Mouse (Mus musculus): ENCODE data around the gene Cd274. TPM values are rescaled to one million over a fixed set of nuclear protein-coding genes. Genes with fewer than 3 reads are reported as not detected.

Gene Cd274
- polyA plus RNA-seq (2015; fragmentation: Nextera tagmentation; extraction: Ambion mirVana): 0.04 and 0.05 TPM in 2 replicates

DNA sequence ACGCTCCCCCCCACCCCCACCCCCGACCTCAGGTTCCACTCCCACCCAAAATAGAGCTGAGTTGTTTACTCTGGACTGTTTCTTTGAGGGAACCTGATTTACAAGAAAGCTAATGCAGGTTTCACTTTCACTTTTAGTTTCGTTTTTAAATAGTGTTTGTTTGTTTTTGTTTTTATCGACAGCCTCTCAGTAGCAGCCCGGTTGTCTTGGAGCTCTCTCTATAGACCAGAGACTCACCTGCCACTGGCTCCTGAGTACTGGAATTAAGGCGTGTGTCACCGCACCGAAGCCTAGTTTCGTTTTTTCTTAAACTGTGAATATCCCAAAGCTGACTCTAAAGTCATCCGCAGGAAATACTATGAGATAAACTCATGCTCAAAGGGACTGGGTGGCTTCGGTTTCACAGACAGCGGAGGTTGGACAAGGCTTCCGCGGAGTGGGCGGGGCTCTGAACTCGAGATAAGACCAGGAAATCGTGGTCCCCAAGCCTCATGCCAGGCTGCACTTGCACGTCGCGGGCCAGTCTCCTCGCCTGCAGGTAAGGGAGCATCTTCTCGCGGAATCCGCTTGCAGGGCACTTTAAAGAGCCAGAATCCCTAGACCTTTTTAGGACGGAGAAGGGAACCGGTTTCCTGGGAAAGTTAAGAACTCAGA is at the start of gene Cd274, which contains the start of gene Plgrkt:
Gene Cd274 (plus strand): TSS at position 487 of the 654 bp plus-strand sequence.
Gene Plgrkt (minus strand): TSS at position 422 of the 654 bp plus-strand sequence.
- H3K4me3 ChIP-seq: peak within 1 kb of the TSS; percentile 56
- ATAC-seq (ENCODE audit: low FRiP score, low read depth): no peak
- peaks cover 7% of the 10 kb centered on the region; the same call in 1 of the 2 replicates for H3K4me1 ChIP-seq
- H3K36me3 ChIP-seq: no peaks in the 10 kb centered on the region
- H3K9me3 ChIP-seq: no peaks in the 10 kb centered on the region
- H3K27me3 ChIP-seq: peaks cover 5% of the 10 kb centered on the region; the same call in 1 of the 2 replicates
- H3K27ac ChIP-seq: no peak within 1 kb of the TSS
- H3K9ac ChIP-seq: peak within 1 kb of the TSS; percentile 67
- WGBS: 3% methylated on average over 26 of the region's 26 CpGs
- peak within 1 kb of the TSS; percentile 84 for H3K4me2 ChIP-seq (replicated peaks)

DNA sequence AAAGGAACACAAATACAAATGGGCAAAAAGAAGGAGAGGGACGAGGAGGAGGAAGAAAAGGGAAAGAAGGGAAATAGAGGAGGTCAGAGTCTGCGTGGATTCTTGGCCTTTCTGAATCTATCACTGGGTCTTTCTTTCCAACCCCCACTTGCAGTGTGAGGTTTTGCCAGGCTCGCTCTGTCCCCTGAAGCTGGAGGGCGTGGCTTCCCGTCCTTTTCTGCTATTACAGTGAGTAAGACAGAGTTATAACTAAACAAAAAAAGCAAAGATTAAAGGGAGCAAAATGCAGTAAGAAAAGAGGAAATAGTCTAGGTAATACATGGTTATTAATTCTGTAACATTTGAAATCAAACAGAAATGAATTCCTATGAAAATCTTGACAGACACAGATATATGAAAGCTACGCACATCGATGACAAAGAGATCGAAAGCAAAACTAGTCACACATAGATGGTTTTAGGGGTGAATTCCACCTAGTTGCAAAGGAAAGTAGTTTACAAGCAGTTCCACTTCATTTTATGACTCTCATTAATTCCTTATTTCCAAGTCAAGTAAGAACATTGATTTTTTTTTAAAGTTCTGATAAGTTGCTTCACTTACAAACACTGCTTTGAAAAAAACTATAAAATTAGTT is 43.7 kb upstream of the Cd274 start:
- H3K4me1 ChIP-seq: peaks cover 9% of the 10 kb centered on the region; the same call in 1 of the 2 replicates
- H3K9ac ChIP-seq: no peak overlapping the region
- no peak for ATAC-seq (ENCODE audit: low FRiP score, low read depth)
- 68% methylated on average over 8 of the region's 8 CpGs for WGBS
- H3K27ac ChIP-seq: no peak overlapping the region
- no peak overlapping the region for H3K4me3 ChIP-seq
- no peaks in the 10 kb centered on the region for H3K9me3 ChIP-seq
- no peaks in the 10 kb centered on the region for H3K36me3 ChIP-seq
- H3K27me3 ChIP-seq: no peaks in the 10 kb centered on the region
- H3K4me2 ChIP-seq (replicated peaks): 0 out of 2 replicates have a peak overlapping the region, but pooled peaks have one; percentile 19

DNA sequence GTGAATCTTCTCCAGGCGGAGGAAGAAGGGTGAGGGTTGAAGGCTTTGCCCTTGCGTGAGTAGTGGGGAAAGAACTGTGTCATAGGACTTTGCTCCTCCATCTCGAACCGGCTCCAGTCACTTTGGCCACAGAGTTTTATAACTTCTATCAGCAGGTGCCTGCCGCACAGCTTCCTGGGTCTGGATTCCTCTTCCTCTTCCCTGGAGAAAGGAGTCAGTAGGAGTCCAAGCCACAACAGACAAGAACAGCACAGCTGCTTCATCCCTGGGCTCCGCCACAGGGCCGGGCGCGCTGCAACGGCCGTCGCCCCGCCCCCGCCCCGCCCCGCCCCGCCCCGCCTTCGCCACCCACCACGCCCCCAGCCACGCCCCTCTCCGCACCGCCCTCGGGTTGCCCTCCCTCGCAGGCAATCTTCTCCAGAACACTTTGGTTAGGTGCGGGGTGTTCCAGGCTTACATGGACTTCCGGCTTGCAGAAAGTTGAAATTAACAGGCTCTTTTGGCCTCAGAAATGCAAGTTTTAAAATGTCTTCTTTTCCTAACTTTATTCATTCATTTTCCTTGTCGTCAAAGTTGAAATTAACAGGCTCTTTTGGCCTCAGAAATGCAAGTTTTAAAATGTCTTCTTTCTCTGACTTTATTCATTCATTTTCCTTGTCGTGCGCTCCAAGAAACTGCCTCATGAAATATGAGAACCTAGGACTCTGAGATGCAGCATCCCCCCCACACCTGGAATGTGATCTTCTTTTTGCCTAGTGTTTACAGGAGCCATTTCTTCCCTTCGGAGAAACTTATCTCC is 42.0 kb upstream of the Cd274 start, which contains the start of gene Insl6:
Gene Insl6 (minus strand): TSS at position 304 of the 799 bp plus-strand sequence.
- peaks cover 9% of the 10 kb centered on the region; the same call in 1 of the 2 replicates for H3K4me1 ChIP-seq
- H3K4me3 ChIP-seq: peak within 1 kb of the TSS; percentile 43
- peak; percentile 98 for ATAC-seq (ENCODE audit: low FRiP score, low read depth)
- H3K27ac ChIP-seq: no peak within 1 kb of the TSS
- no peaks in the 10 kb centered on the region for H3K36me3 ChIP-seq
- no peaks in the 10 kb centered on the region for H3K9me3 ChIP-seq
- H3K27me3 ChIP-seq: no peaks in the 10 kb centered on the region
- peak within 1 kb of the TSS; percentile 48 for H3K9ac ChIP-seq
- peak within 1 kb of the TSS; percentile 65 for H3K4me2 ChIP-seq (replicated peaks)
- WGBS: 5% methylated on average over 22 of the region's 31 CpGs

DNA sequence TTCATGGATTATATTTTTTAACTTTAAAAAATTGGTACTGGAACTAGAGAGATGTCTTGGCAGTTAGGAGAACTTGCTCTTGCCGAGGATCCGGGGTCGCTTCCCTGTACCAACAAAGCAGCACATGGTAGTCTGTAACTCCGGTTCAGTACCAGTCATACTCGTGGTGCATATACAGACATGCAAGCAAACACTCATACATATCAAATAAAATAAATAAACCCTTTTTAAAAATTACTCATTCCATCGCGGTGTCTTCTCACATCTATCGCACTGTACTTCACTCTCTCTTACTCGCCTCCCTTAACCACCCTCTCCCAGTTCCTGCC is 41.4 kb upstream of the Cd274 start:
- Histone ChIP-seq H3K4me1 (peaks cover 9% of the 10 kb centered on the region; the same call in 1 of the 2 replicates), H3K36me3 (no peaks in the 10 kb centered on the region), H3K27ac (no peak overlapping the region), H3K9ac (no peak overlapping the region), H3K27me3 (no peaks in the 10 kb centered on the region), H3K4me2 (replicated peaks) (peak overlapping the region; percentile 65), H3K4me3 (peak overlapping the region; percentile 43), H3K9me3 (no peaks in the 10 kb centered on the region)
- no peak for ATAC-seq (ENCODE audit: low FRiP score, low read depth)
- WGBS: 61% methylated on average over 9 of the region's 9 CpGs

DNA sequence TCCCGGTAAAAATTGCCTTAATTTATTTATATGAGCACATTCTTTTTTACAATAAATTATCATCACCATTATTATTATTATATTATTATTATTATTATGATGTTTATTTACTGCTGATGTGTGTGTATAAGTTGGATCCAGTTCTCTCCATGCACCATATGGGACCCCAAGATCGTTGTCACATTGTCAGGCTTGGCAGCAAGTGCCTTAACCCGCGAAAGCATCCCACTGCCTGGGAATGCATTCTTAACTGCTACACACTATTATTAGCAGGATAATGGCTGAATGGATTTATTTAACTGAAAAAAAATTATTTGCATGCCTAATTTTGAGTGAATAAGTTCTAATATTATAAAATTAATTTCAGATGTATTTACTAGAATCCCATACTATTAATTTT is 40.9 kb upstream of the Cd274 start:
- no peak overlapping the region for H3K9ac ChIP-seq
- no peak overlapping the region for H3K27ac ChIP-seq
- ATAC-seq (ENCODE audit: low FRiP score, low read depth): no peak
- no peak overlapping the region for H3K4me2 ChIP-seq (replicated peaks)
- H3K4me1 ChIP-seq: peaks cover 9% of the 10 kb centered on the region; the same call in 1 of the 2 replicates
- H3K36me3 ChIP-seq: no peaks in the 10 kb centered on the region
- no peak overlapping the region for H3K4me3 ChIP-seq
- WGBS: 88% methylated on average over 4 of the region's 4 CpGs
- H3K9me3 ChIP-seq: no peaks in the 10 kb centered on the region
- no peaks in the 10 kb centered on the region for H3K27me3 ChIP-seq

DNA sequence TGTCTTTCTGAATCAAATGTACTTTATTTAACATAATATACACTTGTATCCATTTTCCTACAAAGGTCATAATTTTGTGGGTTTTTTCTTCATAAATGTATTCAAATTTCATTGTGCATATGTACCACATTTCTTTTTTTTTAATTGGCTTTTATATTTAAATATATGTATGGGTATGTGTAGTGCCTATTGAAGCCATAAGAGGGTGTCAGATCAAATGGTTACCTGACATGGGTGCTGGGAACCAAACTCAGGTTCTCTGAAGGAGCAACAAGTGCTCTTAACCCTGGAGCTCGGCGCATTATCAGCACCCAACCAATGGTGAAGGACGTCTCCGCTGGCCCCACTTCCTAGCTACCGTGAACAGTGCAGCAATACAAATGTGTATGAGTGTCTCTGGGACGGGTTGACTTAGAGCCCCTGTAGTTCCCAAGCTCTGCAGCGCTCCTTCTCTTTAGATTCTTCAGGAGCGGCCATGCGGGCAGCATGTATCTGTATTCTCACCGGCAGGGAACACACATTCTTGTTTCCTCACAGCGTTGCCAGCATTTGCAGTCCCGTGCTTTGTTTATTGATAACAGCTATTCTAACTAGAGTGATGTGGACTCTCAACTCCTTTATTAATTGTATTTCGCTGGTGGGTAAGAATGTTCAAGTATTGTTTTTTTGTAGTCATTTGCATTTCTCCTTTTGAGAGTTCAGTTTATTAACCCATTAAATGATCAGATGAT is 40.3 kb upstream of the Cd274 start:
- H3K27ac ChIP-seq: no peak overlapping the region
- H3K27me3 ChIP-seq: no peaks in the 10 kb centered on the region
- no peaks in the 10 kb centered on the region for H3K36me3 ChIP-seq
- H3K4me3 ChIP-seq: no peak overlapping the region
- peaks cover 9% of the 10 kb centered on the region; the same call in 1 of the 2 replicates for H3K4me1 ChIP-seq
- H3K9ac ChIP-seq: no peak overlapping the region
- H3K4me2 ChIP-seq (replicated peaks): no peak overlapping the region
- H3K9me3 ChIP-seq: no peaks in the 10 kb centered on the region
- WGBS: 85% methylated on average over 13 of the region's 13 CpGs
- ATAC-seq (ENCODE audit: low FRiP score, low read depth): no peak

DNA sequence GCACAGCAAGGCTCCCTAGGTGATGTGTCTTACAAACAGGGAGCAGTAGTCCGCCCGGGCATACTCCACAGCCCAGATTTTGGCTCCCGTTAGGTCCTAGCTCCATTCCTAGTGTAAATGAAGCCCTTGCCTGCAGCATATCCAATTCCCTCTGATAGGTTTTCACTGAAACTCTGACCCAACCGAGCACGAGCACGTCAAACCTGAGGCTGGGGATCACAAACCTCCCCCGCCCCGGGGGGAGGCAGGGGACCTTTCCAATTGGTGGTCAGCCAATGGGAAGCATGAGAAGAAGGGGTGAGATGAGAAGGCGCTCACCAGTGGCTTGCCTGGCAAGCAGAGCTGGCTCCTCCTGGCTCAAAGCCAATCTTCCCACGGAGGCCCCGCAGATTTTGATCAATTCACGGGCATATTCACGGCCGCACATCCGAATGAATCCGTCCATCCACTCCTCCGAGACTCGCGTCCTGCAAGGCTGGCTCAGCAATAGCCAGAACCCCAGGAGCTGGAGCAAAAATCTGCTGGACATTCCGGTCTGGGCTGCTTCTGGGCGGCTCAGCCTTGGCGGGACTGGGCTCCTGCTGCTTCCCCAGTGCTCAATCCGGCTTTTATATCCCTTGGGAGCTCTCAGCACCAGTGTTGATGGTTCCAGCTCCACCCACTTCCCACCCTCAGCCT is 33.0 kb upstream of the Cd274 start, which contains the start of gene Rln1:
Gene Rln1 (minus strand): TSS at position 603 of the 678 bp plus-strand sequence.
- peak; percentile 32; the same call in 1 of the 2 replicates for ATAC-seq (ENCODE audit: low FRiP score, low read depth)
- Histone ChIP-seq H3K36me3 (no peaks in the 10 kb centered on the region), H3K9ac (peak within 1 kb of the TSS; percentile 65), H3K27me3 (peaks cover 17% of the 10 kb centered on the region), H3K4me1 (peaks cover 13% of the 10 kb centered on the region; the same call in 1 of the 2 replicates), H3K9me3 (no peaks in the 10 kb centered on the region), H3K27ac (no peak within 1 kb of the TSS), H3K4me2 (replicated peaks) (peak within 1 kb of the TSS; percentile 80), H3K4me3 (peak within 1 kb of the TSS; percentile 47)
- WGBS: 1% methylated on average over 23 of the region's 23 CpGs

DNA sequence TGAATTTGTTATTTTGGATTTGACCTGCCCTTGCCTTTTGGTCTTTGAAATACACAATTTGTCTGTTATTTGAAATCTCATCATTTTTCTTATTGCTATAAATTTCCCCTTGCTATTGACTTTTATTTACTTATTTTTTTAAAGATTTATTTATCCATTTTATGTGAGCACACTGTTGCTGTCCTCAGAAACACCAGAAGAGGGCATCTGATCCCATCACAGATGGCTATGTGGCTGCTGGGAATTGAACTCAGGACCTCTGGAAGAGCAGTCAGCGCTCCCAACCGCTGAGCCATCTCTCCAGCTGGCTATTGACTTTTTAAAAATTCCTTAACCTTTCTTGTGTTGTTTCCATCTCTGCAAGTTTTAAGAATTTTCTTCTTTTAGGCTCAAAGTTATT is 30.6 kb upstream of the Cd274 start:
- 90% methylated on average over 2 of the region's 2 CpGs for WGBS
- Histone ChIP-seq H3K9me3 (no peaks in the 10 kb centered on the region), H3K27ac (no peak overlapping the region), H3K9ac (no peak overlapping the region), H3K27me3 (peaks cover 17% of the 10 kb centered on the region), H3K4me2 (replicated peaks) (no peak overlapping the region), H3K36me3 (no peaks in the 10 kb centered on the region), H3K4me1 (peaks cover 13% of the 10 kb centered on the region; the same call in 1 of the 2 replicates), H3K4me3 (no peak overlapping the region)
- ATAC-seq (ENCODE audit: low FRiP score, low read depth): no peak

DNA sequence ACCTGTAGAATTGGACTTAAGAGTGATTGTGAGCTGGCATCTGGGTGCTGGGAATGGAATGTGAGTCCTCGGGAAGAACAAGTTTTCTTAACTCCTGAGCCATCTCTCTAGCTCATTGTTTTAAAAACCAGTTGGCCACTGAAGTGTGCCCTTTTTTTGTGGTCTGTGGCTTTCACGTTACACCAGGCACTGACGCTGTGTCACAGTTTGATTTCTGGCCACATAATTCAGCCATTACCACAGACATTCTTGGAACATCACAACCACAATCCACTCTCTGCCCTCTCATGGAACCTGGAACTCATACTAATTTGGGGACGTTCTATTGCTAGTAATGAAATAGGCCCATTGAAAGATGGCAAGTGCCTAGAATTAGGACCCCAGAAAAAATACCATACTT is 26.2 kb upstream of the Cd274 start:
- no peak overlapping the region for H3K9ac ChIP-seq
- H3K4me2 ChIP-seq (replicated peaks): no peak overlapping the region
- no peaks in the 10 kb centered on the region for H3K4me1 ChIP-seq
- H3K4me3 ChIP-seq: no peak overlapping the region
- no peaks in the 10 kb centered on the region for H3K27me3 ChIP-seq
- no peak for ATAC-seq (ENCODE audit: low FRiP score, low read depth)
- H3K9me3 ChIP-seq: no peaks in the 10 kb centered on the region
- no peak overlapping the region for H3K27ac ChIP-seq
- no peaks in the 10 kb centered on the region for H3K36me3 ChIP-seq
- 81% methylated on average over 4 of the region's 4 CpGs for WGBS

DNA sequence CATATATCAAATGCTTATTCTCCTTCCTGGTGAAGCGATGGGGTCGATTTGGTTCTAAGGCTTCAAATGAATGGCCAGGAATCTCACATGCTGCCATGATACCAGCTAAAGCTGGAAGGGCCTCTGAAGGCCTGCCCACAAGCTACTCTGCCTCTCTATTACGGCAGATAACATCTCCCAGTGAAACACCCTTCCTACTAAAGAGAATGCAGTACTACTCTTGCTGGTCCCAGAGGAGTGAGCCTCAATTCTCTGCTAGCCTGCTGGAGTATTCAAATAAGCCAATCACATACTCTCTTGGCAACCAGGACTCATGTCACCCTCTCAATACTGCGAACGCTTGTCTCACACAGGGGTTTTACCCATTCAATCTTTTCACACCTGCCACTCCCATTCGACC is 25.0 kb upstream of the Cd274 start:
- no peak for ATAC-seq (ENCODE audit: low FRiP score, low read depth)
- H3K4me2 ChIP-seq (replicated peaks): no peak overlapping the region
- no peak overlapping the region for H3K9ac ChIP-seq
- no peaks in the 10 kb centered on the region for H3K9me3 ChIP-seq
- H3K27ac ChIP-seq: no peak overlapping the region
- WGBS: 83% methylated on average over 6 of the region's 6 CpGs
- H3K4me1 ChIP-seq: no peaks in the 10 kb centered on the region
- H3K36me3 ChIP-seq: no peaks in the 10 kb centered on the region
- no peaks in the 10 kb centered on the region for H3K27me3 ChIP-seq
- H3K4me3 ChIP-seq: no peak overlapping the region

DNA sequence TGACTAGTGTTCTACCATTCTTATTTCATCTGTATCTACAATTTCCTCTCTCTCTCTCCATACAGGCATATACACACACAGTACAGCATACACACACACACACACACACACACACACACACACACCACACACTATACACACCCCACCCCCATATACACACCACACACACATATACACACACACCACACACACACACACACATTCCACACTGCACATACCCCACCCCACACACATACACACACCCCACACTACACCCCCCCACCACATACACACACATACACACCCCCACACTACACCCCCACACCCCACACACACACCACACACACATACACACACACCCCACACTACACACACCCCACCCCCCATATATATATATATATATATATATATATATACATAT is 22.4 kb upstream of the Cd274 start:
- no peak overlapping the region for H3K4me2 ChIP-seq (replicated peaks)
- H3K27ac ChIP-seq: no peak overlapping the region
- no peak overlapping the region for H3K9ac ChIP-seq
- no peaks in the 10 kb centered on the region for H3K36me3 ChIP-seq
- no peak for ATAC-seq (ENCODE audit: low FRiP score, low read depth)
- H3K4me3 ChIP-seq: no peak overlapping the region
- no peaks in the 10 kb centered on the region for H3K9me3 ChIP-seq
- no peaks in the 10 kb centered on the region for H3K4me1 ChIP-seq
- no peaks in the 10 kb centered on the region for H3K27me3 ChIP-seq
